Mouse (Mus musculus) lung, adult 2 months (tissue): ENCODE data around the gene Mtrf1l. TPM values are rescaled to one million over a fixed set of nuclear protein-coding genes. Genes with fewer than 3 reads are reported as not detected.

Experiments
- DNase-seq: peaks from one replicate; pipeline ENCODE4 v3.0.0; 2022
- H3K4me1 ChIP-seq: fragments of 200-500 bp; 2 replicates; pipeline ENCODE4 v1.6.1; 2011; ENCODE audit warnings: low read length; ENCODE audit not compliant: control insufficient read depth, insufficient read depth
- H3K4me3 ChIP-seq: fragments of 200-500 bp; replicated peaks from 2 replicates; pipeline ENCODE3; 2011; ENCODE audit warnings: low read depth, mild to moderate bottlenecking, control low read depth, low read length; ENCODE audit errors: extremely low read depth
- CTCF ChIP-seq: fragments of 200-500 bp; IDR thresholded peaks from 2 replicates; pipeline ENCODE4 v1.5.1; 2011; ENCODE audit warnings: mild to moderate bottlenecking, low read length, control low read depth; ENCODE audit not compliant: insufficient read depth
- POLR2A ChIP-seq: fragments of 200-500 bp; IDR thresholded peaks from 2 replicates; pipeline ENCODE4 v1.6.1; 2011; ENCODE audit warnings: low read depth, mild to moderate bottlenecking, control low read depth, low read length, borderline replicate concordance; ENCODE audit errors: extremely low read depth
- WGBS: fragments of 180-500 bp; shearing (Covaris S2); methylation state at CpG from one replicate; pipeline ENCODE4 v1.1.7; 2018; 5-methylcytosine and 5-hydroxymethylcytosine counted together
- polyA plus RNA-seq: library from polyadenylated mRNA; depleted of rRNA; stranded (reverse); fragments of >200 nt; gene quantifications from 2 replicates; pipeline ENCODE4 v1.2.3, GENCODE M21; 2012; rRNA removed

Mtrf1l gene
- 2.4 TPM in 2 replicates for polyA plus RNA-seq

DNA sequence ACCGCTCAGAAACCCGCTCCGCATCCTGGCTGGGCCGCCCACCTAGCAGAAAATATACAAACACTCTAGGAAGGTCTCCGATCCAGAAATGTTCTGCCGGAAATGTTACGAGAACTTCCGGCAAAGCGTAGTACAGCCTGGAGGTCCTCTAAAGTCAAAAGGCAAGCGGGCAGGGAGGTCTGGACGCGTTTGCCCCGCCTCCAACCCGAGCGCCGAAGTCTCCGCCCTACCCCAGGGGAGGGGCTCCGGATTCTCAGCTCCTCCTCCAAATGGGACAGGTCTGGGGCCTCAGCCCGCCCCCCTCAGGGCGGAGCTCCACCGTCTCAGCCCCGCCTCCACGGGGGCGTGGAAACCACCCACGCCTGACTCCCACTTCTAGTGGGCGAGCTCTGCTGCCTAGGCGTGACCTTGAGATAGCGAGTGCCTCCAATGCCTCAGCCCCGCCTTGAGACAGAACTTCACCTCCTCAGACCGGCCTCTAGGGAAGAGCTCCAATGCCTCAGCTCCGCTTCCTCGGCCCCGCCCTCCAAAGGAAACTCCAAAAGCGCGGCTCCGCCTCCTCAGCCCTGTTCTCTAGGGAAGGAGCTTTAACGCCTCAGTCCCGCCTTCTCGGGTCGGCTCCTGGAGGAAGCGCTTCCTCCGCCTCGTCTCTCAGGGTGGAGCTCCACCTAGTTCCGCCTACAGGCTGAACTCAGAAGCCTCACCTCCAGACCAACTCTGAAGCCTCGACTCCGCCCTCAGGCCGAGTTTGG lies at the start of gene Mtrf1l:
Mtrf1l (minus strand) TSS at position 171 of the 752 bp plus-strand sequence.
- DNase-seq = peak; percentile 98
- Histone ChIP-seq H3K4me3 (peak within 1 kb of the TSS; percentile 95), H3K4me1 (peaks cover 11% of the 10 kb centered on the region)
- no peak for TF ChIP-seq CTCF
- TF ChIP-seq POLR2A = peak; percentile 57; the same call in 1 of the 2 replicates
- under 1% methylated on average over 47 of the region's 47 CpGs for WGBS

DNA sequence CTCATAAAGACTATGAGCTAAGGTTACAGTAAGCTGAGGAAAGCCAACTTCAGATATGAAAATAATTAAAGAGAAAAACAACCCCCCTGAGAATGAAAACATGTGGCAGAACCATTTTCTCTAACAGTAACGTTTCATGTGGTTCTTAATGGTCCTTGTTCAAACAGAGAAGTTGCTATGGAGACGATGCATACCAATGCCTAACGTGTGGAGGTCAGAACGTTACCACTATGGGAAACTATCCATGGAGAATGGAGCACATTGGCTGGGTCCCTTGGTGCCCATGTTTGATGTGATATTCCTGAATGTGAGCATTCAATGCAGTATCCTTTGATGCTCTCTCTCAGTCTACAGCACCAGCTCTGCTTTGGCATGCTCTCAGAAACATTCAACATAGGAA lies 47.4 kb upstream of the Mtrf1l start:
- Histone ChIP-seq H3K4me1 (no peaks in the 10 kb centered on the region), H3K4me3 (no peak overlapping the region)
- no peak for DNase-seq
- WGBS = 45% methylated on average over 4 of the region's 4 CpGs
- no peak for TF ChIP-seq POLR2A
- TF ChIP-seq CTCF = no peak

- DNase-seq = no peak
These were observed 44.4 kb upstream of the Mtrf1l start for GRCm38 (mm10) chr10:5867981-5868552.

GRCm38 (mm10) chr10:5865996-5866395 lies 42.3 kb upstream of the Mtrf1l start:
- no peak for DNase-seq
- WGBS = 57% methylated on average over 2 of the region's 2 CpGs
- Histone ChIP-seq H3K4me3 (no peak overlapping the region), H3K4me1 (no peaks in the 10 kb centered on the region)
- TF ChIP-seq POLR2A (no peak), CTCF (no peak)

More at GRCm38 (mm10) chr10:5867981-5868552, 44.4 kb upstream of the Mtrf1l start:
- H3K4me3 ChIP-seq = no peak overlapping the region
- H3K4me1 ChIP-seq = no peaks in the 10 kb centered on the region
- WGBS = 67% methylated on average over 11 of the region's 11 CpGs
- TF ChIP-seq POLR2A (no peak), CTCF (no peak)

DNA sequence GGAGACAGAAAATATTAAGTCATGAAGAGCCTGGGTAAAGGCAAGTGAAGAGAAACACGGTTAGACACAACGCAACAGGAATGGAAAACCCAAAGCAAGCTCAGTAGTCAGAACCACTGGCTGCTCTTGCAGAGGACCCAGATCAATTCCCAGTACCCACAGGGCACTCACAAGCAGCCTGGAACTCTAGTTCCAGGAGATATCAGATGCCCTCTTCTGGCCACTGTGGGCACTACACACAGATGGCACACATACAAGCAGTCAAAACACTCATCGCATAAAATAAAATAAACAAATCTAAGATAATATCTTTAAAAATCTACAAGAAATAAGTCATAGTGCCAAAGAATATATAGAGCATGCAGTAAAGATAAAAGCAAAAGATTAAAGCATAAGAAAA lies 39.0 kb upstream of the Mtrf1l start:
- no peaks in the 10 kb centered on the region for H3K4me1 ChIP-seq
- no peak for DNase-seq
- TF ChIP-seq CTCF (no peak), POLR2A (no peak)
- no peak overlapping the region for H3K4me3 ChIP-seq
- WGBS = 94% methylated on average over 3 of the region's 3 CpGs

DNA sequence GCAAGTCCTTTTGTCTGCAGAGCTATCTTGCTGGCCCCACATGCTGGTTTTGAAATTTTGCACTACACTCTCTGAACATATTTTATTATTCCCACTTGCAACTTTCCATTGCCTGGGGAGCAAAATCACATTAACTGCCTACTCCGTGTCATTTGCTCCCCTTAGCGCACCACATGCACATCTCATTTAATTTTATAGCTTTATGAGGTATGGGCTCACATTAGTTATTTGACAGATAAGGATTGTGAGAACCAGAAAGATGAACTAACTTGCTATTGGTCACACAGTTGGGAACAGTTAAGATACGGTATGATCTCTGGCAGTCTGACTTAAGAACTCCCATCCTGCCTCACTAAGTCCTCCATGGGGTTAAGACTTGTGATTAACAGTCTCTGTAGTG lies 37.1 kb upstream of the Mtrf1l start:
- no peaks in the 10 kb centered on the region for H3K4me1 ChIP-seq
- no peak for DNase-seq

DNA sequence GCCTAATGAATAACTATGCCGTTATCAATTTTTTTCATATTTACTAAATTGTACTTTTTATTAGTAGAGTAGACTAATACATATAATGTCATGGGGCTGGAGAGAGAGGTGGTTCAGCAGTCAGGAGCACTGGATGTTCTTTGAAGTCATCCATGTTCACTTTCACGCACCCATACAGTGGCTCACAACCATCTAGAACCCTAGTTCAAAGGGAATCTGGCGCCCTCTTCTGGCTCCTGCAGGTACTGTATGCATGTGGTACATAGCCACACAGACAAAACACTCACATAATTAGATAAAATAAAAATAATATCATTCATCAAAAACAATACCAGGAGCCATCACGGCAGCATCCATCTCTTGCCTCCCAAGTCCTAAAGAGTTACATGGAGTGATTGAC lies 36.0 kb upstream of the Mtrf1l start:
- H3K4me3 ChIP-seq = no peak overlapping the region
- 75% methylated on average over 4 of the region's 4 CpGs for WGBS
- H3K4me1 ChIP-seq = no peaks in the 10 kb centered on the region
- TF ChIP-seq CTCF (no peak), POLR2A (no peak)
- DNase-seq = no peak

More for the DNA sequence above, 37.1 kb upstream of the Mtrf1l start:
- no peak overlapping the region for H3K4me3 ChIP-seq
- no peak for TF ChIP-seq CTCF
- no peak for TF ChIP-seq POLR2A
- 91% methylated on average over 3 of the region's 3 CpGs for WGBS

DNA sequence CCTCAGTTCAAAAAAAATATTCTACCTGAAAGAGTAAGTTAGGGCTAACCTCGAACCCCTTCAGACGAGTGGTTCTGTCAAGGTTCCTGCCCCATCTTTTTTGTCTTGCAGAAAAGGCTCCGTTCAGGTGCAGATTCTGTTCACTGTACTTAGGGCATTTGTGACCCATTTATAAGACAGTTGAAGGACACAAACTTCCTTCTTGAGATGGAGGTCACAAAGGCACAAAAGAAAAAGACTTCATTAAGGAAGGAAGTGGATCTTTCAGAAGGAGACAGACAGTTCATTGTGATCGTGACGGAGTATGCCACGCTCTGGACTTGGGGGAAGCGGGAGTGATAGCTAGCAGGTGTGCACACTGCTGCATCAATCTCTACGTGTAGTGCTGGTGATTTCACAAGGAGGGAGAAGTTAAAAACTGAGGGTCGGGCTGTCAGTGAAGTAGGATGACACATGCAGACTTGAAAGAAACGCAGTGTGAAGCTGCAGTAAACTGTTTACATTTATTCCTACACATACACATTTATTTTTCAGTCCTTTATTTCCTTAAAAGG lies 34.4 kb upstream of the Mtrf1l start:
- 31% methylated on average over 10 of the region's 10 CpGs for WGBS
- TF ChIP-seq CTCF (no peak), POLR2A (no peak)
- no peak overlapping the region for H3K4me3 ChIP-seq

DNA sequence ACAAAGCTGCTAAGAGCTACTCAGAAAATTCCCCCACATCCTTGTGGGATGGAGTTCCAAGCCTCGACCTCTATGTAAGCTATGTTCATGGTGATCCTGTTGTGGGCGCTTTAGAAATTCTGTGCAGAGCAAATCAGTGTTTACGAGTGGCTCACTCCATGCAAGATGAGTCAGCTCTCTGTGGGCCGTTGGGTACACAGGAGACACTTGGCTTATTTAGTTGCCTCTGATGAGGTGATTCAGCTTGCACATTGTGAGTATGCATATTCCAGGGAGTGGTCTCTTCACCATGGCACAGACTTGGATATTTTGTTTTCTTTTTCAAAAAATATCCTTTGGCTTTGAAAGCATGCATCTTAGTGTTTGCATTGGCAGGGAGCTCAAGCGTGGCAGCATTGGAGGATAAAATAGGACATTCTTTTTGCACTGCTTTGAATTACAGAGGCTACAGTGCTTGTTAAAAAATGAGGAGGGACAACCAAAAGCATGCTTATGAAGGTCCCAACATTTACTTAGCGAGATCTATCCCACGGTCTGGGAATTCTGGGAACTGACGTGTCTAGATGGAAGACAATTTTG lies 29.7 kb upstream of the Mtrf1l start:
- H3K4me1 ChIP-seq = no peaks in the 10 kb centered on the region
- TF ChIP-seq CTCF (no peak), POLR2A (no peak)
- no peak overlapping the region for H3K4me3 ChIP-seq
- no peak for DNase-seq
- 76% methylated on average over 8 of the region's 8 CpGs for WGBS

More for the DNA sequence above, 34.4 kb upstream of the Mtrf1l start:
- H3K4me1 ChIP-seq = no peaks in the 10 kb centered on the region
- no peak for DNase-seq
